Comparison of ENCODE assay signal across 9 mouse cellular contexts in the genomic region with DNA sequence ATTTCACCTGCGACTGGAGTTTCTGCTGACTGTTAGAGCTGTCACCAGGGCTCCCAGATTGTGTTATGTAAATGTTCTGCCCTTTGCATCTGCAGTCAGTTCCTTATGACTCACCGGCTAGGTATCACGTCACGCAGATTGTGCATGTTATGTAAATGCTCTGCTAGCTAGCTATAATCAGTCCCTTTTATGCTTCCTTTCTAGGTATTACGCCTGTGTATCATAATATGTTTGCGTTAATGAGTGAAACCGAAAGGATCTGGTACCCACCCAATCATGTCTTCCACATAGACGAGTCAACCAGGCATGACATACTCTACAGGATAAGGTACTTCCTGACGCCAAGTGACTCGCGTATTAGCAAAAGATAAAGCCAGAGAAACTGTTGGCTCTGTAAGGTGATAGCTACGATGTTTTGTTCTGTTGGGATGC. TPM values are rescaled to one million over a fixed set of nuclear protein-coding genes. Genes with fewer than 3 reads are reported as not detected.
DNase-seq lines count a peak whose midpoint lies in the region; ATAC-seq and TF ChIP-seq lines count a peak whose summit lies in the region.
"Had no signal": no experiment of that assay in that cellular context is flagged by ENCODE, and none has a peak within 500 bp of the region (broad histone marks: within the 10 kb centered on the region; RNA-seq: fewer than 3 reads in every experiment).

No protein-coding gene starts in this region.

- H3K4me3 ChIP-seq in stomach, postnatal 0 days (ENCODE audit: low read depth, low read length) = no peak overlapping the region
- H3K4me3 ChIP-seq in neural tube, embryonic 15.5 days (replicated peaks) = no peak overlapping the region
- H3K4me3 ChIP-seq: limb, embryonic 13.5 days had no signal

- H3K9ac ChIP-seq in stomach, postnatal 0 days (ENCODE audit: low read length) = no peak overlapping the region
- no peak overlapping the region for H3K9ac ChIP-seq in neural tube, embryonic 15.5 days (replicated peaks)
- H3K9ac ChIP-seq: limb, embryonic 13.5 days had no signal

- ATAC-seq in inflammation-experienced regulatory T-cells, adult 6 months = peak; percentile 95
- peak; percentile 86 for ATAC-seq in stomach, postnatal 0 days (ENCODE audit: low FRiP score, low TSS enrichment)
- ATAC-seq in neural tube, embryonic 15.5 days (ENCODE audit: low FRiP score) = no peak

- TF ChIP-seq CTCF in stomach, postnatal 0 days (IDR thresholded peaks at IDR 0.05; ENCODE audit: low read depth) = no peak

- 0 out of 2 replicates have a peak, but pooled peaks cover 4% of the 10 kb centered on the region for H3K36me3 ChIP-seq in stomach, postnatal 0 days (ENCODE audit: control insufficient read depth, insufficient read depth, low read length)
- peaks cover 7% of the 10 kb centered on the region for H3K36me3 ChIP-seq in neural tube, embryonic 15.5 days

- H3K27me3 ChIP-seq in stomach, postnatal 0 days (ENCODE audit: control insufficient read depth, insufficient read depth, low read length) = no peaks in the 10 kb centered on the region
- no peaks in the 10 kb centered on the region for H3K27me3 ChIP-seq in neural tube, embryonic 15.5 days (replicated peaks)
- H3K27me3 ChIP-seq: limb, embryonic 13.5 days had no signal

- H3K4me2 ChIP-seq in stomach, postnatal 0 days (replicated peaks; ENCODE audit: low read depth) = no peak overlapping the region; the same call in 1 of the 2 replicates
- no peak overlapping the region for H3K4me2 ChIP-seq in neural tube, embryonic 15.5 days
- H3K4me2 ChIP-seq: limb, embryonic 13.5 days had no signal

- DNase-seq in layer of hippocampus, adult 11-12 months (ENCODE audit: low spot score) = peak; percentile 46
- no peak for DNase-seq in layer of hippocampus, postnatal 25 days (ENCODE audit: extremely low spot score in 1 of 2, low spot score in 1 of 2)
- peak; percentile 90 for DNase-seq in MEL-GATA-1-ER (ENCODE audit: extremely low read depth, low read depth)
- DNase-seq in c-Kit-positive CD71-positive TER-119-positive erythroid progenitor cells, embryonic 14.5 days (ENCODE audit: low spot score) = peak; percentile 37
- peak; percentile 80 for DNase-seq in stomach, postnatal 0 days (ENCODE audit: low spot score)
- no peak for DNase-seq in gastrocnemius, postnatal 4 days (ENCODE audit: low spot score in 2 of 2)

- no peaks in the 10 kb centered on the region for H3K4me1 ChIP-seq in stomach, postnatal 0 days (replicated peaks; ENCODE audit: control insufficient read depth, insufficient read depth)
- 0 out of 2 replicates have a peak, but pooled peaks cover 2% of the 10 kb centered on the region for H3K4me1 ChIP-seq in neural tube, embryonic 15.5 days
- H3K4me1 ChIP-seq: limb, embryonic 13.5 days had no signal

- 0 out of 2 replicates have a peak overlapping the region, but pooled peaks have one; percentile 45 for H3K27ac ChIP-seq in stomach, postnatal 0 days (replicated peaks)
- H3K27ac ChIP-seq in neural tube, embryonic 15.5 days (replicated peaks) = no peak overlapping the region
- H3K27ac ChIP-seq: limb, embryonic 13.5 days had no signal

- H3K9me3 ChIP-seq in stomach, postnatal 0 days (ENCODE audit: control insufficient read depth, low read length) = no peaks in the 10 kb centered on the region
- H3K9me3 ChIP-seq in neural tube, embryonic 15.5 days (replicated peaks) = no peaks in the 10 kb centered on the region
- H3K9me3 ChIP-seq: limb, embryonic 13.5 days had no signal

- WGBS in stomach, postnatal 0 days = 55% methylated on average over 12 of the region's 12 CpGs
- WGBS in neural tube, embryonic 15.5 days = 81% methylated on average over 12 of the region's 12 CpGs

- TF ChIP-seq EP300 in stomach, postnatal 0 days (optimal IDR thresholded peaks at IDR 0.05) = no peak

RNA-seq across cellular contexts. Expression of gene Jak2, which starts 19.5 kb away (rescaled TPM):
- total RNA-seq in layer of hippocampus, postnatal 25 days (2021) = 10 to 100 TPM; 26.1 to 27.5 TPM
- polyA plus RNA-seq in inflammation-experienced regulatory T-cells, adult 6 months (2017; shearing (Covaris generic)) = 10 to 100 TPM; 21.2 to 26.9 (median 23.4) TPM
- 6.8 and 7.1 TPM in 2 replicates for polyA plus RNA-seq in stomach, postnatal 0 days (2015; fragmentation: Nextera tagmentation; extraction: Ambion mirVana)
- 10.9 and 11.9 TPM in 2 replicates for polyA plus RNA-seq in neural tube, embryonic 15.5 days (2015; fragmentation: Nextera tagmentation; extraction: Ambion mirVana)
- total RNA-seq in gastrocnemius, postnatal 4 days (2021) = 10 to 100 TPM; 16.2 to 18.4 TPM

RNA-seq across cellular contexts. Expression of gene Insl6, which starts 54.0 kb away (rescaled TPM):
- under 1 TPM; 0.39 to 0.56 TPM for total RNA-seq in layer of hippocampus, postnatal 25 days (2021)
- 10 to 100 TPM; 30.9 to 47.6 (median 40.4) TPM for polyA plus RNA-seq in inflammation-experienced regulatory T-cells, adult 6 months (2017; shearing (Covaris generic))
- polyA plus RNA-seq in stomach, postnatal 0 days (2015; fragmentation: Nextera tagmentation; extraction: Ambion mirVana) = 3.0 and 3.2 TPM in 2 replicates
- 1.7 and 3.2 TPM in 2 replicates for polyA plus RNA-seq in neural tube, embryonic 15.5 days (2015; fragmentation: Nextera tagmentation; extraction: Ambion mirVana)
- total RNA-seq in gastrocnemius, postnatal 4 days (2021) = under 1 TPM; 0.80 to 0.83 TPM

Comparison
In these comparisons a context has a peak if more than half of its experiments do, and no peak if none do; other contexts are left out.
1. DNase-seq: peak in layer of hippocampus, adult 11-12 months (single experiment), MEL-GATA-1-ER (single experiment), c-Kit-positive CD71-positive TER-119-positive erythroid progenitor cells, embryonic 14.5 days (single experiment) and stomach, postnatal 0 days (single experiment); none in layer of hippocampus, postnatal 25 days (0 of 2) and gastrocnemius, postnatal 4 days (0 of 2).